Mouse (Mus musculus) lung, postnatal 0 days (tissue): ENCODE data around the gene Myh13.

ENCODE experiments used
- CTCF ChIP-seq: IDR thresholded peaks from 2 replicates; pipeline ENCODE4 v1.5.1; 2016; ENCODE audit warnings: antibody characterized with exemption, mild to moderate bottlenecking
- EP300 ChIP-seq: IDR thresholded peaks from 2 replicates; pipeline ENCODE4 v1.6.1; 2016; ENCODE audit warnings: antibody characterized with exemption, mild to moderate bottlenecking, control low read depth

GRCm38 (mm10) chr11:67379703-67380510 lies 58.4 kb downstream of the Myh13 start:
- TF ChIP-seq EP300 (peak; percentile 91), CTCF (peak; percentile 32)
